Mouse (Mus musculus) lung, postnatal 0 days (tissue): ENCODE measurements at regions not wholly inside any gene's neighbourhood (a gene's known extent, or its start where the extent isn't known, plus 50 kb on each side); places are given as distances from the start of the nearest gene placed in this dataset.

Source experiments
- ATAC-seq: fragments of 200-750 bp; cut with Nextera tagmentation; 2 replicates; pipeline ENCODE4 v1.8.0; 2017; ENCODE audit warnings: moderate library complexity
- DNase-seq: peaks from one replicate; pipeline ENCODE4 v3.0.0-alpha.2; 2016; ENCODE audit warnings: low spot score
- H3K27ac ChIP-seq: fragments of 300-500 bp; sonication (generic); 2 replicates; pipeline ENCODE4 v1.5.1; 2014; ENCODE audit warnings: antibody characterized with exemption, mild to moderate bottlenecking, low read length, mixed read lengths
- H3K27me3 ChIP-seq: fragments of 300-500 bp; sonication (generic); replicated peaks from 2 replicates; pipeline ENCODE4 v1.6.1; 2014; ENCODE audit warnings: low read length, mixed read lengths; ENCODE audit not compliant: insufficient read depth
- H3K36me3 ChIP-seq: fragments of 300-500 bp; sonication (generic); 2 replicates; pipeline ENCODE4 v1.6.1; 2014; ENCODE audit warnings: low read length, mixed read lengths; ENCODE audit not compliant: insufficient read depth
- H3K4me1 ChIP-seq: fragments of 300-500 bp; sonication (generic); 2 replicates; pipeline ENCODE4 v1.6.1; 2014; ENCODE audit warnings: antibody characterized with exemption, low read depth, low read length, mixed read lengths; ENCODE audit not compliant: insufficient read depth
- H3K4me2 ChIP-seq: fragments of 300-500 bp; sonication (generic); replicated peaks from 2 replicates; pipeline ENCODE4 v1.6.1; 2014; ENCODE audit warnings: low read depth, mild to moderate bottlenecking, low read length, moderate library complexity, mixed read lengths
- H3K4me3 ChIP-seq: fragments of 300-500 bp; sonication (generic); 2 replicates; pipeline ENCODE4 v1.5.1; 2014; ENCODE audit warnings: low read depth, low read length
- H3K9ac ChIP-seq: fragments of 300-500 bp; sonication (generic); replicated peaks from 2 replicates; pipeline ENCODE4 v1.6.1; 2014; ENCODE audit warnings: low read depth, mild to moderate bottlenecking
- H3K9me3 ChIP-seq: fragments of 300-500 bp; sonication (generic); 2 replicates; pipeline ENCODE4 v1.6.1; 2016; ENCODE audit warnings: low read length, mixed read lengths
- CTCF ChIP-seq: IDR thresholded peaks from 2 replicates; pipeline ENCODE4 v1.5.1; 2016; ENCODE audit warnings: antibody characterized with exemption, mild to moderate bottlenecking
- EP300 ChIP-seq: IDR thresholded peaks from 2 replicates; pipeline ENCODE4 v1.6.1; 2016; ENCODE audit warnings: antibody characterized with exemption, mild to moderate bottlenecking, control low read depth
- WGBS: fragments of 180-500 bp; shearing (Covaris S2); extraction: QIAGEN DNeasy Blood & Tissue Kit; methylation state at CpG from one replicate; pipeline ENCODE4 v1.1.7; 2014; 5-methylcytosine and 5-hydroxymethylcytosine counted together

- H3K4me1 ChIP-seq: no peaks in the 10 kb centered on the region
- ATAC-seq (no peak), DNase-seq (no peak)
- no peak for TF ChIP-seq EP300
- TF ChIP-seq CTCF: no peak
- H3K9me3 ChIP-seq: no peaks in the 10 kb centered on the region
- no peak overlapping the region for H3K9ac ChIP-seq
- H3K27ac ChIP-seq: no peak overlapping the region
- no peak overlapping the region for H3K4me2 ChIP-seq
- H3K27me3 ChIP-seq: no peaks in the 10 kb centered on the region
- no peak overlapping the region for H3K4me3 ChIP-seq
- no peaks in the 10 kb centered on the region for H3K36me3 ChIP-seq
- WGBS: 56% methylated on average over 2 of the region's 2 CpGs
These were observed 90.7 kb upstream of the Rasgrp1 start for GRCm38 (mm10) chr2:117433482-117433881.

- H3K9ac ChIP-seq: no peak overlapping the region
- ATAC-seq (no peak), DNase-seq (no peak)
- WGBS: 83% methylated on average over 12 of the region's 12 CpGs
- H3K4me2 ChIP-seq: no peak overlapping the region
- H3K27ac ChIP-seq: no peak overlapping the region
- H3K4me1 ChIP-seq: no peaks in the 10 kb centered on the region
- no peak; the same call in 1 of the 2 replicates for TF ChIP-seq CTCF
- no peak for TF ChIP-seq EP300
- H3K4me3 ChIP-seq: no peak overlapping the region
- H3K36me3 ChIP-seq: no peaks in the 10 kb centered on the region
- no peaks in the 10 kb centered on the region for H3K27me3 ChIP-seq
- H3K9me3 ChIP-seq: no peaks in the 10 kb centered on the region
These were observed 95.3 kb upstream of the Rasgrp1 start for GRCm38 (mm10) chr2:117438079-117438478.

- TF ChIP-seq CTCF (peak; percentile 94), EP300 (no peak)
- DNase-seq: peak; percentile 77
- Histone ChIP-seq H3K4me1 (no peaks in the 10 kb centered on the region), H3K4me3 (no peak overlapping the region), H3K9me3 (no peaks in the 10 kb centered on the region), H3K4me2 (no peak overlapping the region), H3K27me3 (no peaks in the 10 kb centered on the region), H3K36me3 (no peaks in the 10 kb centered on the region), H3K27ac (no peak overlapping the region), H3K9ac (no peak overlapping the region)
- 54% methylated on average over 8 of the region's 8 CpGs for WGBS
- ATAC-seq: peak; percentile 69
These were observed 96.0 kb upstream of the Rasgrp1 start for GRCm38 (mm10) chr2:117438586-117439371.

- Histone ChIP-seq H3K4me2 (no peak overlapping the region), H3K36me3 (no peaks in the 10 kb centered on the region), H3K27me3 (no peaks in the 10 kb centered on the region), H3K4me1 (no peaks in the 10 kb centered on the region), H3K9me3 (no peaks in the 10 kb centered on the region), H3K4me3 (no peak overlapping the region), H3K27ac (no peak overlapping the region), H3K9ac (no peak overlapping the region)
- TF ChIP-seq EP300 (no peak), CTCF (no peak)
- WGBS: 72% methylated on average over 12 of the region's 12 CpGs
- DNase-seq (no peak), ATAC-seq (no peak)
These were observed 96.8 kb upstream of the Rasgrp1 start for GRCm38 (mm10) chr2:117439372-117440183.

GRCm38 (mm10) chr2:117440801-117441281 lies 98.0 kb upstream of the Rasgrp1 start:
- ATAC-seq: no peak
- Histone ChIP-seq H3K36me3 (no peaks in the 10 kb centered on the region), H3K27ac (no peak overlapping the region), H3K9ac (no peak overlapping the region), H3K4me2 (no peak overlapping the region), H3K4me1 (no peaks in the 10 kb centered on the region), H3K9me3 (no peaks in the 10 kb centered on the region), H3K27me3 (no peaks in the 10 kb centered on the region), H3K4me3 (no peak overlapping the region)
- TF ChIP-seq EP300 (no peak), CTCF (no peak)
- 69% methylated on average over 7 of the region's 7 CpGs for WGBS
- no peak for DNase-seq

DNA sequence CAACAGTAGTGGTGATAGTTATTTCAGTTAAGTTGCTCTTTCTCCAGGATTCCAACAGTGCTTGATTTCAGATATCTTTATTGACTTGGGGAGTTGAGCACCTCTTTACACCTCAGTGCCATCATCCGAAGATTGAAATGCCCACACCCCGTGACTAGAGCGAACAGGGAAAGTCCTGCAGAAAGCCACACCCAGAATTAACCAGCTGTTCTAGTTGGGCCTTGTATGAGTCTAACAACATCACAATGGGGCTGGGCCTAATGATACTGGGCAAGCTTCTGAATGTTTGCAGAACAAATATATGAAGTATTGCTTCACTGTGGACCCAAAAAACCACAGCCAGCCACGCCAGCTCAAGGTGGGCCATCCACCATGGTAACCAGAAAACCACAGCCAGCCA lies 100.1 kb upstream of the Rasgrp1 start:
- ATAC-seq: peak; percentile 64
- H3K36me3 ChIP-seq: no peaks in the 10 kb centered on the region
- H3K9ac ChIP-seq: no peak overlapping the region
- H3K27ac ChIP-seq: no peak overlapping the region
- no peaks in the 10 kb centered on the region for H3K27me3 ChIP-seq
- H3K4me3 ChIP-seq: no peak overlapping the region
- 53% methylated on average over 4 of the region's 4 CpGs for WGBS
- H3K4me2 ChIP-seq: no peak overlapping the region
- DNase-seq: peak; percentile 53
- H3K4me1 ChIP-seq: no peaks in the 10 kb centered on the region
- no peaks in the 10 kb centered on the region for H3K9me3 ChIP-seq
- TF ChIP-seq CTCF (no peak), EP300 (no peak)
